Mouse (Mus musculus) bone marrow macrophage, adult 2 months (primary cell): ENCODE results near the gene Lgals2. TPM values are rescaled to one million over a fixed set of nuclear protein-coding genes. Genes with fewer than 3 reads are reported as not detected.

Source experiments
- H3K27ac ChIP-seq: 2 replicates; pipeline ENCODE4 v1.5.1; 2012; ENCODE audit warnings: low read depth, low read length; ENCODE audit not compliant: insufficient read depth
- H3K4me1 ChIP-seq: 2 replicates; pipeline ENCODE4 v1.6.1; 2012; ENCODE audit warnings: low read length; ENCODE audit not compliant: control insufficient read depth, insufficient read depth
- H3K4me3 ChIP-seq: 2 replicates; pipeline ENCODE4 v1.5.1; 2012; ENCODE audit warnings: mild to moderate bottlenecking, low read length, moderate library complexity; ENCODE audit not compliant: insufficient read depth
- CTCF ChIP-seq: IDR thresholded peaks from 2 replicates; pipeline ENCODE4 v1.5.1; 2012; ENCODE audit warnings: low read depth, mild to moderate bottlenecking, low read length, moderate library complexity
- POLR2A ChIP-seq: IDR thresholded peaks from 2 replicates; pipeline ENCODE4 v1.6.1; 2012; ENCODE audit warnings: mild to moderate bottlenecking, low read depth, low read length, borderline replicate concordance
- polyA plus RNA-seq: library from polyadenylated mRNA; stranded (reverse); fragments of >200 nt; gene quantifications from 2 replicates; pipeline ENCODE4 v1.2.4, GENCODE M21; 2012; ENCODE audit not compliant: missing spikeins, insufficient read depth, insufficient read length

The Lgals2 gene
- polyA plus RNA-seq: not detected in 2 replicates

GRCm38 (mm10) chr15:78855303-78855965 lies at the start of gene Lgals2:
Gene Lgals2, minus strand, starts transcription at chr15:78855529.
- TF ChIP-seq POLR2A (no peak), CTCF (no peak)
- H3K4me3 ChIP-seq: no peak within 1 kb of the TSS
- no peak within 1 kb of the TSS for H3K27ac ChIP-seq
- peaks cover 16% of the 10 kb centered on the region for H3K4me1 ChIP-seq

- Histone ChIP-seq H3K27ac (no peak overlapping the region), H3K4me3 (peak overlapping the region; percentile 30; the same call in 1 of the 2 replicates), H3K4me1 (peaks cover 15% of the 10 kb centered on the region)
- TF ChIP-seq CTCF (peak; percentile 69), POLR2A (no peak)
These were observed 47.9 kb upstream of the Lgals2 start for GRCm38 (mm10) chr15:78903243-78903642.

- H3K4me3 ChIP-seq: peak overlapping the region; percentile 77; the same call in 1 of the 2 replicates
- peaks cover 21% of the 10 kb centered on the region for H3K4me1 ChIP-seq
- no peak overlapping the region for H3K27ac ChIP-seq
- no peak for TF ChIP-seq POLR2A
- TF ChIP-seq CTCF: no peak
These were observed 46.1 kb upstream of the Lgals2 start for GRCm38 (mm10) chr15:78901422-78901789.

GRCm38 (mm10) chr15:78900585-78901421 lies 45.5 kb upstream of the Lgals2 start:
- Histone ChIP-seq H3K27ac (peak overlapping the region; percentile 89), H3K4me1 (peaks cover 27% of the 10 kb centered on the region), H3K4me3 (peak overlapping the region; percentile 77)
- no peak for TF ChIP-seq POLR2A
- no peak for TF ChIP-seq CTCF

GRCm38 (mm10) chr15:78899740-78900584 lies 44.6 kb upstream of the Lgals2 start, which contains the start of gene Sh3bp1:
Gene Sh3bp1, plus strand, starts transcription at chr15:78899768.
- Histone ChIP-seq H3K4me1 (peaks cover 34% of the 10 kb centered on the region), H3K4me3 (peak within 1 kb of the TSS; percentile 77), H3K27ac (peak within 1 kb of the TSS; percentile 89)
- TF ChIP-seq POLR2A (no peak), CTCF (no peak)

- H3K27ac ChIP-seq: peak within 1 kb of the TSS; percentile 89
- peaks cover 40% of the 10 kb centered on the region for H3K4me1 ChIP-seq
- H3K4me3 ChIP-seq: peak within 1 kb of the TSS; percentile 77
- TF ChIP-seq POLR2A (no peak), CTCF (no peak)
These were observed 44.0 kb upstream of the Lgals2 start, which contains the start of gene Gm49510 for GRCm38 (mm10) chr15:78899409-78899739. Gene Gm49510, plus strand, starts transcription at chr15:78899667.

GRCm38 (mm10) chr15:78898507-78899001 lies 43.2 kb upstream of the Lgals2 start:
- TF ChIP-seq POLR2A: no peak
- TF ChIP-seq CTCF: no peak

GRCm38 (mm10) chr15:78897488-78897887 lies 42.2 kb upstream of the Lgals2 start:
- TF ChIP-seq POLR2A: no peak
- TF ChIP-seq CTCF: no peak
- peaks cover 47% of the 10 kb centered on the region for H3K4me1 ChIP-seq
- H3K4me3 ChIP-seq: no peak overlapping the region
- H3K27ac ChIP-seq: no peak overlapping the region

More at GRCm38 (mm10) chr15:78898507-78899001, 43.2 kb upstream of the Lgals2 start:
- no peak overlapping the region for H3K27ac ChIP-seq
- H3K4me1 ChIP-seq: peaks cover 48% of the 10 kb centered on the region
- no peak overlapping the region for H3K4me3 ChIP-seq

GRCm38 (mm10) chr15:78896149-78896548 lies 40.8 kb upstream of the Lgals2 start:
- Histone ChIP-seq H3K4me1 (peaks cover 44% of the 10 kb centered on the region), H3K27ac (no peak overlapping the region), H3K4me3 (no peak overlapping the region)
- TF ChIP-seq POLR2A (no peak), CTCF (no peak)

- TF ChIP-seq CTCF: no peak
- TF ChIP-seq POLR2A: no peak
- Histone ChIP-seq H3K4me1 (peaks cover 42% of the 10 kb centered on the region), H3K27ac (no peak overlapping the region), H3K4me3 (no peak overlapping the region)
These were observed 40.4 kb upstream of the Lgals2 start for GRCm38 (mm10) chr15:78895741-78896140.
